Mouse (Mus musculus) neural tube, embryonic 13.5 days (tissue): Measurements from ENCODE around the gene Gstp1. TPM values are rescaled to one million over a fixed set of nuclear protein-coding genes. Genes with fewer than 3 reads are reported as not detected.
"Not testable (repeated sequence)": the region's sequence is repeated elsewhere in the genome, so short reads cannot be mapped to it uniquely, and the experiment has no call there.

Experiments used
- ATAC-seq: fragments of 200-750 bp; cut with Nextera tagmentation; 2 replicates; pipeline ENCODE4 v1.8.0; 2017; ENCODE audit warnings: low read depth, mild to moderate bottlenecking, moderate TSS enrichment, moderate library complexity
- H3K27ac ChIP-seq: fragments of 300-500 bp; sonication (generic); replicated peaks from 2 replicates; pipeline ENCODE4 v1.5.1; 2015; ENCODE audit warnings: moderate library complexity, mild to moderate bottlenecking, inconsistent platforms
- H3K27me3 ChIP-seq: fragments of 300-500 bp; sonication (generic); 2 replicates; pipeline ENCODE4 v1.6.1; 2015; ENCODE audit warnings: mild to moderate bottlenecking, inconsistent platforms
- H3K36me3 ChIP-seq: fragments of 300-500 bp; sonication (generic); 2 replicates; pipeline ENCODE4 v1.6.1; 2015; ENCODE audit warnings: mild to moderate bottlenecking, inconsistent platforms
- H3K4me1 ChIP-seq: fragments of 300-500 bp; sonication (generic); replicated peaks from 2 replicates; pipeline ENCODE4 v1.6.1; 2015; ENCODE audit warnings: inconsistent platforms
- H3K4me2 ChIP-seq: fragments of 300-500 bp; sonication (generic); 2 replicates; pipeline ENCODE4 v1.6.1; 2015; ENCODE audit warnings: inconsistent platforms, mild to moderate bottlenecking, moderate library complexity
- H3K4me3 ChIP-seq: fragments of 300-500 bp; sonication (generic); 2 replicates; pipeline ENCODE4 v1.5.1; 2015; ENCODE audit warnings: mild to moderate bottlenecking, inconsistent platforms
- H3K9ac ChIP-seq: fragments of 300-500 bp; sonication (generic); 2 replicates; pipeline ENCODE4 v1.6.1; 2015; ENCODE audit warnings: moderate library complexity, mild to moderate bottlenecking, inconsistent platforms
- H3K9me3 ChIP-seq: fragments of 300-500 bp; sonication (generic); 2 replicates; pipeline ENCODE4 v1.6.1; 2016; ENCODE audit warnings: inconsistent platforms
- WGBS: fragments of 180-500 bp; shearing (Covaris S2); methylation state at CpG from one replicate; pipeline ENCODE4 v1.1.7; 2015; 5-methylcytosine and 5-hydroxymethylcytosine counted together
- polyA plus RNA-seq: library from polyadenylated mRNA; unstranded; fragments of >200 nt; fragmentation: Nextera tagmentation; extraction: Ambion mirVana; gene quantifications from 2 replicates; pipeline ENCODE4 v1.2.1, GENCODE M21; 2015

Gene Gstp1
- polyA plus RNA-seq, 1 experiment from 2014 or later = 433 TPM

DNA sequence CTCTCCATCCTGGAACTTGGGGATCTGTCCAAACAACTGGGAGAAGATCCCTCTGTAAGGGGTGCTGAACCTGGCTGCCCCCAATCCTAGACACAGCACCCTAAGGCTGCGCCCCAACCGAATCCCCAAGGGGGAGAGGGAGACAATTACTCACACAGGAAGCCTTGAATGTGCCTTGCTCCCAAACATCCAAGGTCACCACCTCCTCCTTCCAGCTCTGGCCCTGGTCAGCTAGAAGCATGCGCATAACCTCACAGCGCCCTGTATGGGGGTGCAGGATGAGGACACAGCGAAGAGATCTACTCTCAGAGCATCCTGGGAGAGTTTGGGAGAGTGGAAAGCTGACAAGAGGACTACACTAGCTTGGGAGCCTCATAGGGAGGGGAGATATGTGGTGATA lies 20.8 kb upstream of the Gstp1 start:
- H3K27me3 ChIP-seq = no peaks in the 10 kb centered on the region
- H3K27ac ChIP-seq = no peak overlapping the region
- H3K36me3 ChIP-seq = no peaks in the 10 kb centered on the region
- WGBS = 90% methylated on average over 5 of the region's 5 CpGs
- no peaks in the 10 kb centered on the region for H3K9me3 ChIP-seq
- ATAC-seq = no peak
- H3K9ac ChIP-seq = no peak overlapping the region
- no peak overlapping the region for H3K4me3 ChIP-seq
- no peaks in the 10 kb centered on the region for H3K4me1 ChIP-seq
- no peak overlapping the region for H3K4me2 ChIP-seq

DNA sequence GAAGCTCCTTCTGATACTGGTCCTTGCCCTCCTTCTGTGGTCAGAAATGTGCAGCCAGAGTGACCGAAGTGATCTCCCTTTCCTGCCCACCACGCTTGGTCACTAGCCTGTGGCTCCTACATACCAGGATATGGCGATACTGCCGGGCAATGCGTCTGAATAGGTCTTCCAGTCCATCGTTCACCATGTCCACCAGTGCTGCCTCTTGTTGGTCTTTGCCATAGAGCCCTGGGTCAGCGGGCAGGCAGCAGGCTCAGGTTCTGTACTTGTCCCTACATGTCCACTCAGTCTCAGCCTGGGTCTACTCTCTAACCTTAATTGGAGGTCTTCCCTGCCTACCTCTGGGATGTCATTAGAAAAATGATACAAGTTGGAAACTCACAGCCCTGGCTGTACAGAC lies 20.2 kb upstream of the Gstp1 start:
- Histone ChIP-seq H3K9me3 (no peaks in the 10 kb centered on the region), H3K9ac (no peak overlapping the region), H3K4me2 (no peak overlapping the region), H3K27me3 (no peaks in the 10 kb centered on the region), H3K4me3 (no peak overlapping the region), H3K27ac (no peak overlapping the region), H3K4me1 (no peaks in the 10 kb centered on the region), H3K36me3 (no peaks in the 10 kb centered on the region)
- 94% methylated on average over 7 of the region's 7 CpGs for WGBS
- ATAC-seq = no peak

DNA sequence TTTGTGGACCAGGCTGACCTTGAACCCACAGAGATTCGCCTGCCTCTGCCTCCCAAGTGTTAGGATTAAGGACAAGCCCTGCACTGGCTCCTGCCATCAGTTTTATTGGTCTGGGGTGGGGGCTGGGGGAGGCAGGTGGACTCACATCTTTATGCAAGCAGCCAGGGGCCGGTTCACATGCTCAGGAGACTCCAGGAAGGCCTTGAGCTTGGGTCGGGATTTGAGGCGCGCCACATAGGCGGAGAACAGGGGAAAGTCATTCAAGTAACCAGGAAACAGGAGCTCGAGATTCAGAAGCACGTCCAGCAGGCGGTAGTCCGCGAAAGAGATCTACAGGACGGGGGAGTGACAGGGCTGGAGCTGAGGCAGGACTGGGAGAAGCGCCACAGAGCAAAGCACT lies 19.6 kb upstream of the Gstp1 start:
- Histone ChIP-seq H3K27ac (no peak overlapping the region), H3K4me3 (no peak overlapping the region), H3K27me3 (no peaks in the 10 kb centered on the region), H3K9ac (no peak overlapping the region), H3K36me3 (no peaks in the 10 kb centered on the region), H3K9me3 (no peaks in the 10 kb centered on the region), H3K4me2 (no peak overlapping the region), H3K4me1 (no peaks in the 10 kb centered on the region)
- 85% methylated on average over 13 of the region's 13 CpGs for WGBS
- ATAC-seq = no peak

DNA sequence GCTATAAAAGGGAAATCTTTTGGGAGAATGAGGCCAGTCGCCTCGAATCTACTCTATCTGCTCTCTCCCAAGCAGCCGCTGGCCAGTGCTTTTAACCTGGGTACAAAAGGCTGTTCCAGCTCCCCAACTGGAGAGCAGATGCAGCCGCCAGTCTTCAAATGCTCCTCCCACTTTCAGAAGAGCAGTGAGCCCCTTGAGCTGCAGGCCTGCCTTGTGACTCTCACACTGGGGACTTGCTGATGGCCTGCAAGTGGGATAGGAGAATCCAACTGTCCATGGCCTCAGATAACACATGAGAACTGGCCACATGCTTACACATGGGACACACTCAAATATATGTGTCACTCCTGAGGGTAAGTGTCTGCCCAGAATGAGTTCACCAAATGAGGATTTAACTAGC lies 18.9 kb upstream of the Gstp1 start:
- no peak overlapping the region for H3K4me2 ChIP-seq
- no peak for ATAC-seq

GRCm38 (mm10) chr19:4055947-4056693 lies 18.3 kb upstream of the Gstp1 start:
- 66% methylated on average over 15 of the region's 15 CpGs for WGBS
- H3K4me3 ChIP-seq = no peak overlapping the region
- ATAC-seq = no peak
- no peaks in the 10 kb centered on the region for H3K27me3 ChIP-seq
- H3K27ac ChIP-seq = no peak overlapping the region
- no peaks in the 10 kb centered on the region for H3K36me3 ChIP-seq
- no peak overlapping the region for H3K9ac ChIP-seq
- no peaks in the 10 kb centered on the region for H3K9me3 ChIP-seq
- no peak overlapping the region for H3K4me2 ChIP-seq
- H3K4me1 ChIP-seq = no peaks in the 10 kb centered on the region

More for the DNA sequence above, 18.9 kb upstream of the Gstp1 start:
- Histone ChIP-seq H3K9ac (no peak overlapping the region), H3K36me3 (no peaks in the 10 kb centered on the region), H3K27me3 (no peaks in the 10 kb centered on the region), H3K27ac (no peak overlapping the region), H3K9me3 (no peaks in the 10 kb centered on the region), H3K4me1 (no peaks in the 10 kb centered on the region), H3K4me3 (no peak overlapping the region)
- 30% methylated on average over 4 of the region's 4 CpGs for WGBS

DNA sequence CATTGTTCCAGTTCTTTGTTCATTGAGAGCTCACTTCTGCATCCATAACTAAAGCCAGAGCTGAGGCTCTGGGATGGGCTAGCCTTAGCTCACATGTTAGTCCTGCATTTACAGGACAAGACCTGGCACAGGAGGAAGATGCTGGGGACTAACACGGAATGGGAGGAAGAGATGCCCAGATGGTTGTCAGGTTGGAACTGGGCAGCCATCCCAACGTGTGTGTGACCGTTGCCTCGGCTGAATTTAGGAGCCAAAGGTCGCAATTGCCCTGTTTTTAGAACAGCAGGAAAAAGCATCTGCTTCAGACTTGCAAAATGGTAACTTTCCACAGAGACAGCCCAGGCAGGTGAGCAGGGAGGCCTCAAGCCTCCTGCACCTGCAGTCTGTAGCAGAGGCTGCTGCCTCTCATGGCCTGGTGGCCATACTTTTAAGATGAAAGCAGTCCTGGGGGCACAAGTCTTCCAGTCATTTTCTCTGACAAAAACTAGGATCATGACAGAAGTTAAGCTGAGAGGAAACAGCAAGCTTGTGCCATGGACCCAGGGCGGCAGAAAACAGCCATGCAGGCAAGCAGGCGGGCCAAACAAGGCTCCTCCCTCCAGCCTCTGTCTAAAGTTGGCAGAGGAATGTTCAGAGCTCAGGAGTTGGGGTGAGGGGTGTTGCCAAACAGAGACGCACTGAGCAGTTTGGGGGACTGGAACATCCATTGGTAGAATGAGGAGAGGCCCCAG lies 17.6 kb upstream of the Gstp1 start:
- ATAC-seq = no peak
- no peak overlapping the region for H3K4me2 ChIP-seq
- no peaks in the 10 kb centered on the region for H3K36me3 ChIP-seq
- H3K4me3 ChIP-seq = no peak overlapping the region
- H3K27me3 ChIP-seq = no peaks in the 10 kb centered on the region
- no peaks in the 10 kb centered on the region for H3K4me1 ChIP-seq
- H3K9ac ChIP-seq = no peak overlapping the region
- WGBS = 77% methylated on average over 8 of the region's 8 CpGs
- H3K9me3 ChIP-seq = no peaks in the 10 kb centered on the region
- no peak overlapping the region for H3K27ac ChIP-seq

DNA sequence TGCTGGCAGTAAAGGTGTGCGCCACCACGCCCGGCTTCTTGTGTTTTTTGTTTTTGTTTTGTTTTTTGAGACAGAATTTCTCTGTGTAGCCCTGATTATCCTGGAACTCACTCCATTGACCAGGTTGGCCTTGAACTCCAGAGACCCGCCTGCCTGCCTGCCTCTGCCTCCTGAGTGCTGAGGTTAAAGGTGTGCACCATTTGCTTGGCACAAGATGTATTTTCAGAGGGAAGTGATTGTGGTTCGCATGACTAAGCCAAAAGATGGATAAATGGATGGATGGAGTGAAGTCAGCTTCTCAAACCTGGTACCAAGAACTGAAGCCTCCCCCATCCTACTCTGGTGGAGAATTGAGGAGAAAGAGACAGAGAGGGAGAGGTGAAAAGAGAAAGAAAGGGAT lies 16.8 kb upstream of the Gstp1 start:
- no peak for ATAC-seq
- no peaks in the 10 kb centered on the region for H3K27me3 ChIP-seq
- H3K4me3 ChIP-seq = no peak overlapping the region
- no peaks in the 10 kb centered on the region for H3K36me3 ChIP-seq
- no peak overlapping the region for H3K4me2 ChIP-seq
- H3K4me1 ChIP-seq = no peaks in the 10 kb centered on the region
- no peaks in the 10 kb centered on the region for H3K9me3 ChIP-seq
- 90% methylated on average over 5 of the region's 5 CpGs for WGBS
- H3K9ac ChIP-seq = no peak overlapping the region
- no peak overlapping the region for H3K27ac ChIP-seq

DNA sequence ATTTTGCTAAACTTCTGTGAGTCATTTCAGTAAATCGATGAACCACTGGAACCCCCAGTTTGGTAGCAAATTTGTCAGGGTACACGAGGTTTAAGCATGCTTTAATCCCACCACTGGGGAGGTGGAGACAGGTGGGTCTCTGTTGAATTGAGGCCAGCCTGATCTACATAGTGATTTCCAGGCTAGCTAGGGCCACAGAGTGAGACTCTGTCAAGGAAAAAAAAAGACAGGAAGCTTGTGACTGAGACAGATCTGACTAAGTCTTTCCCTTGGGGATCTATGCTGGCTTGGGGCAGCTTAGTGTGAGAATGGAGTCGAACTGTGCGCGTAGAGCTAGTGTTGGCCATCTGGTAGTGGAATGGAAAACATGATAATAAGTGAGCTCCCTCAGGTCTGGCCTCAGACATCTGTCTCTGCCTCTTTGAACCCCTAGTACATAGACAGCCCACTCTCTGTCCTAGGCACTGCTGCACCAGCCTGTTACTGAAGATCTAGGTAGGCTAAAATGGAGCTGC lies 14.8 kb upstream of the Gstp1 start:
- Histone ChIP-seq H3K27me3 (no peaks in the 10 kb centered on the region), H3K27ac (no peak overlapping the region), H3K4me2 (no peak overlapping the region), H3K4me1 (no peaks in the 10 kb centered on the region), H3K36me3 (no peaks in the 10 kb centered on the region), H3K9ac (no peak overlapping the region), H3K9me3 (no peaks in the 10 kb centered on the region), H3K4me3 (no peak overlapping the region)
- whole genome bisulfite sequencing = 72% methylated on average over 5 of the region's 5 CpGs
- no peak for ATAC-seq

GRCm38 (mm10) chr19:4051741-4052515 lies 14.1 kb upstream of the Gstp1 start:
- ATAC-seq = no peak
- 52% methylated on average over 10 of the region's 10 CpGs for WGBS
- H3K27ac ChIP-seq = no peak overlapping the region
- H3K4me2 ChIP-seq = no peak overlapping the region
- no peak overlapping the region for H3K9ac ChIP-seq
- H3K36me3 ChIP-seq = no peaks in the 10 kb centered on the region
- no peak overlapping the region for H3K4me3 ChIP-seq
- H3K27me3 ChIP-seq = no peaks in the 10 kb centered on the region
- no peaks in the 10 kb centered on the region for H3K4me1 ChIP-seq
- no peaks in the 10 kb centered on the region for H3K9me3 ChIP-seq

- Histone ChIP-seq H3K9me3 (no peaks in the 10 kb centered on the region), H3K4me2 (no peak overlapping the region), H3K4me1 (peaks cover 4% of the 10 kb centered on the region; the same call in 1 of the 2 replicates), H3K27ac (no peak overlapping the region), H3K36me3 (no peaks in the 10 kb centered on the region), H3K27me3 (no peaks in the 10 kb centered on the region), H3K4me3 (no peak overlapping the region), H3K9ac (no peak overlapping the region)
- ATAC-seq = no peak
- 92% methylated on average over 5 of the region's 5 CpGs for WGBS
These were observed 13.2 kb upstream of the Gstp1 start for GRCm38 (mm10) chr19:4051016-4051415.

DNA sequence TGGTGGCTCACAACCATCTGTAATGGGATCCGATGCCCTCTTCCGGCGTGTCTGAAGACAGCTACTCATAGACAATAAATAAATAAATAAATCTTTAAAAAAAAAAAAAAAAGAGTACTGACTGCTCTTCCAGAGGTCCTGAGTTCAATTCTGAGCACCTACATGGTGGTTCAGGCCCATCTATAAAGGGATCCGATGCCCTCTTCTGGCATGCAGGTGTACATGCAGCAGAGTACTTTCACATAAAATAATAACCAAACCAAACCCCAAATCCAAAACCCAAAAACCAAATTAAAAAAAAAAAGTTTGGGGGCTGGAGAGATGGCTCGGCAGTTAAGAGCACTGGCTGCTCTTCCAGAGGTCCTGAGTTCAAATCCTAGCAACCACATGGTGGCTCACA lies 11.3 kb upstream of the Gstp1 start:
- 85% methylated on average over 5 of the region's 5 CpGs for WGBS
- H3K27me3 ChIP-seq, H3K27ac ChIP-seq: not testable (repeated sequence)

DNA sequence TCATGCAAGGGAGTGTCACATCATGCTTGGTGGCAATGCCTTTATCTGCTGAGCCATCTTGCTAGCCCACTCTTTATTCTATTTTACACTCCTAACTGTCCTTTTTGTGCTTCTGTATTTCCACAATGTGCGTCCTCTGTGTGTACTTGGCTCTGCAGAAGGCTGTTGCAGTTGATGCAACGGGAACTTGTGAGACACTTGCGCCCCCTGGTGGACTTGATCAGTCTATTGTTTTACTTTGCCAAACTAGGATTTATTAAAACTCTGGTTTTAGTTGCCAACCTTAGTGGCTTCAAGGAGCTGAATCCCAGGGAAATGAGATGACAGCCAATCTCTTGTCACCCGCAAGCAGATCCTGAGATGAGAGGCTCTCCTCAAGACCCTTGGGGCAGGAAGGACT lies 10.1 kb upstream of the Gstp1 start:
- no peaks in the 10 kb centered on the region for H3K36me3 ChIP-seq
- no peak overlapping the region for H3K4me2 ChIP-seq
- H3K9ac ChIP-seq = no peak overlapping the region
- H3K27me3 ChIP-seq = no peaks in the 10 kb centered on the region
- no peak for ATAC-seq
- peaks cover 6% of the 10 kb centered on the region; the same call in 1 of the 2 replicates for H3K4me1 ChIP-seq
- H3K27ac ChIP-seq = no peak overlapping the region
- no peak overlapping the region for H3K4me3 ChIP-seq
- H3K9me3 ChIP-seq = no peaks in the 10 kb centered on the region
- WGBS = 18% methylated on average over 4 of the region's 4 CpGs

More for the DNA sequence above, 11.3 kb upstream of the Gstp1 start:
- H3K36me3 ChIP-seq, H3K4me1 ChIP-seq, H3K9ac ChIP-seq, H3K4me3 ChIP-seq, H3K9me3 ChIP-seq, ATAC-seq, H3K4me2 ChIP-seq: not testable (repeated sequence)
